Mouse (Mus musculus): Measurements from ENCODE around the gene Rmnd5a. TPM values are rescaled to one million over a fixed set of nuclear protein-coding genes. Genes with fewer than 3 reads are reported as not detected.
A peak's percentile ranks its signal among the peaks of the same experiment; 100 is the strongest.

The Rmnd5a gene
- total and polyA plus RNA-seq, 3 experiments: 23.4 to 40.6 (median 23.5) TPM

GRCm38 (mm10) chr6:71465146-71465545, 24.7 kb upstream of the Rmnd5a start:
- dilution Hi-C loops (cut with MboI; ENCODE audit: extremely low pct_ligation_motif_present, extremely low pct_unique_long_range_greater_than_20kb, low sequenced_read_pairs) (no loop called here), in situ Hi-C loops (cut with MboI; ENCODE audit: low pct_ligation_motif_present, low pct_unique_long_range_greater_than_20kb, low sequenced_read_pairs) (no loop called here)
- Histone ChIP-seq H3K4me3 (replicated peaks in 1 of 3; ENCODE audit: low read depth in 2 of 3, low read length in 2 of 3, poor library complexity in 1 of 3) (no peak overlapping the region), H3K36me3 (replicated peaks in 1 of 2; ENCODE audit: control insufficient read depth in 1 of 2, insufficient read depth in 1 of 2, low read length in 1 of 2) (no peaks in the 10 kb centered on the region), H3K79me2 (replicated peaks; ENCODE audit: control insufficient read depth, extremely low read depth, insufficient read depth, poor library complexity, severe bottlenecking) (no peaks in the 10 kb centered on the region), H3K4me2 (ENCODE audit: insufficient read depth, low read depth, poor library complexity, severe bottlenecking) (peak overlapping the region; percentile 50; the same call in 1 of the 2 replicates), H3K27ac (ENCODE audit: insufficient read depth, low read depth) (no peak overlapping the region), H3K9me3 (replicated peaks; ENCODE audit: low read length) (peaks cover 3% of the 10 kb centered on the region), H3K27me3 (replicated peaks) (no peaks in the 10 kb centered on the region), H3K4me1 (ENCODE audit: control insufficient read depth in 1 of 2, insufficient read depth in 2 of 2) (peaks cover 0 to 22% of the 10 kb centered on the region in 2 experiments; a peak in 2 of 4 replicates), H3K9ac (ENCODE audit: insufficient read depth, low read depth) (no peak overlapping the region; the same call in 1 of the 2 replicates)
- DNase-seq (ENCODE audit: extremely low read depth): peak; percentile 44
- TF ChIP-seq JUND (conservative IDR thresholded peaks at IDR 0.05; ENCODE audit: low read depth, low read length) (peak; percentile 93), ELF1 (IDR thresholded peaks at IDR 0.05; ENCODE audit: low read depth, low read length) (peak; percentile 35; the same call in 1 of the 2 replicates), SIN3A (IDR thresholded peaks at IDR 0.05; ENCODE audit: low read length) (no peak), MXI1 (IDR thresholded peaks at IDR 0.05; ENCODE audit: low read depth, low read length) (no peak), BHLHE40 (IDR thresholded peaks at IDR 0.05; ENCODE audit: low read depth, low read length) (peak; percentile 28; the same call in 1 of the 2 replicates), ZMIZ1 (IDR thresholded peaks at IDR 0.05; ENCODE audit: low read depth, low read length) (no peak), GABPA (IDR thresholded peaks at IDR 0.05; ENCODE audit: insufficient replicate concordance, low read depth, low read length) (no peak), IRF4 (IDR thresholded peaks at IDR 0.05; ENCODE audit: low read depth, low read length) (peak; percentile 91), TCF12 (IDR thresholded peaks at IDR 0.05; ENCODE audit: low read depth, low read length) (peak; percentile 72), KAT2A (IDR thresholded peaks at IDR 0.05; ENCODE audit: insufficient replicate concordance, low read length) (no peak), MAZ (IDR thresholded peaks at IDR 0.05; ENCODE audit: low read depth, low read length) (no peak), MYC (IDR thresholded peaks at IDR 0.05; ENCODE audit: low read depth, low read length) (0 out of 2 replicates have a peak, but pooled peaks have one; percentile 41), ETS1 (conservative IDR thresholded peaks at IDR 0.05; ENCODE audit: low read depth, low read length) (peak; percentile 64; the same call in 1 of the 2 replicates), ZC3H11A (IDR thresholded peaks at IDR 0.05; ENCODE audit: low read depth, low read length) (no peak), SMC3 (IDR thresholded peaks at IDR 0.05; ENCODE audit: low read depth, low read length) (no peak), MEF2A (IDR thresholded peaks at IDR 0.05; ENCODE audit: borderline replicate concordance, low read depth, low read length) (peak; percentile 85), CHD1 (IDR thresholded peaks at IDR 0.05; ENCODE audit: low read depth, low read length) (no peak), RCOR1 (conservative IDR thresholded peaks at IDR 0.05; ENCODE audit: low read depth, low read length) (no peak), HCFC1 (IDR thresholded peaks at IDR 0.05; ENCODE audit: low read depth, low read length) (no peak), EP300 (IDR thresholded peaks at IDR 0.05; ENCODE audit: low read length) (peak; percentile 84), USF2 (conservative IDR thresholded peaks at IDR 0.05; ENCODE audit: low read depth, low read length) (no peak), POLR2AphosphoS2 (IDR thresholded peaks at IDR 0.05; ENCODE audit: low read depth, low read length) (no peak), ZNF384 (IDR thresholded peaks at IDR 0.05; ENCODE audit: low read depth, low read length) (no peak), CHD2 (IDR thresholded peaks at IDR 0.05; ENCODE audit: low read length) (no peak), NRF1 (IDR thresholded peaks at IDR 0.05; ENCODE audit: low read depth, low read length) (no peak), CTCF (conservative IDR thresholded peaks at IDR 0.05 in 1 of 2, IDR thresholded peaks at IDR 0.05 in 1 of 2; ENCODE audit: low read depth in 2 of 2, low read length in 2 of 2) (no peak), MAX (IDR thresholded peaks at IDR 0.05; ENCODE audit: low read length) (no peak), USF1 (IDR thresholded peaks at IDR 0.05; ENCODE audit: low read depth, low read length) (no peak), JUN (IDR thresholded peaks at IDR 0.05; ENCODE audit: insufficient read depth, low read depth, low read length) (peak; percentile 75), MAFK (IDR thresholded peaks at IDR 0.05; ENCODE audit: insufficient replicate concordance, low read length) (no peak), E2F4 (IDR thresholded peaks at IDR 0.05; ENCODE audit: insufficient replicate concordance, low read depth, low read length) (no peak), PAX5 (IDR thresholded peaks at IDR 0.05; ENCODE audit: low read length) (no peak), NELFE (IDR thresholded peaks at IDR 0.05; ENCODE audit: low read depth, low read length) (no peak), TBP (conservative IDR thresholded peaks at IDR 0.05; ENCODE audit: low read depth, low read length) (no peak; the same call in 1 of the 2 replicates), ZKSCAN1 (IDR thresholded peaks at IDR 0.05; ENCODE audit: borderline replicate concordance, low read depth, low read length) (no peak), RAD21 (IDR thresholded peaks at IDR 0.05; ENCODE audit: low read depth, low read length) (no peak), POLR2A (IDR thresholded peaks at IDR 0.05; ENCODE audit: low read depth, low read length) (no peak), UBTF (IDR thresholded peaks at IDR 0.05; ENCODE audit: low read depth, low read length) (no peak)
